Mouse (Mus musculus): ENCODE measurements around the gene Fgf23.

- TF ChIP-seq EP300 (IDR thresholded peaks at IDR 0.05), result no peak
- TF ChIP-seq CTCF (IDR thresholded peaks at IDR 0.05), result peak; percentile 24
Measured at GRCm38 (mm10) chr6:127072817-127073216, at the start of gene Fgf23.
